Mouse (Mus musculus): ENCODE measurements at regions not wholly inside any gene's neighbourhood (a gene's known extent, or its start where the extent isn't known, plus 50 kb on each side); places are given as distances from the start of the nearest gene placed in this dataset.

DNA sequence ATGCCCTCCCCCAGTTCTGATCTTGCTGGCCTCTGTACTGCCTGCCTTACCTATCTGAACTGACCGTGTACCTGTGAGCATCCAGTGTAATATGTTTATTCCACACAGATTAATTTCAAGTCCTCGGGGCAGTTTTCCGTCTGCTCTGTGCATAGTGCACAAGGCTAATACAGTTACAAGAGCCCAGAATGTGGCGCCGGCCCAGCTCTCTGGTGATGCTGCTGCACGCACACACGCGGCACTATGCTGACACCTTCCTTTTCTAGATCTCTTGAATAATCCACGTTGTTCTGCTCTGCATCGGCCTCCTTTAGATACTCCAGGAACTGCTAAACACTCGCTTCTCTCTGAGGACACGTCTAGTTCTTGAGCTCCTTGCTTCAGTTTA is 55.9 kb upstream of the Cpsf6 start:
- TF ChIP-seq CTCF (IDR thresholded peaks at IDR 0.05; ENCODE audit: low read depth) (no peak), EP300 (optimal IDR thresholded peaks at IDR 0.05) (no peak)
